Mouse (Mus musculus) megakaryocyte, embryonic 14.5 days (primary cell): ENCODE data around the gene Rnf144b.

Source experiments
- FLI1 ChIP-seq: IDR thresholded peaks from 2 replicates; pipeline ENCODE4 v1.6.1; 2012; ENCODE audit warnings: low read length, inconsistent platforms, mixed read lengths
- GATA1 ChIP-seq: IDR thresholded peaks from 3 replicates; pipeline ENCODE4 v1.6.1; 2012; ENCODE audit warnings: mixed read lengths, low read length, inconsistent platforms, borderline replicate concordance

DNA sequence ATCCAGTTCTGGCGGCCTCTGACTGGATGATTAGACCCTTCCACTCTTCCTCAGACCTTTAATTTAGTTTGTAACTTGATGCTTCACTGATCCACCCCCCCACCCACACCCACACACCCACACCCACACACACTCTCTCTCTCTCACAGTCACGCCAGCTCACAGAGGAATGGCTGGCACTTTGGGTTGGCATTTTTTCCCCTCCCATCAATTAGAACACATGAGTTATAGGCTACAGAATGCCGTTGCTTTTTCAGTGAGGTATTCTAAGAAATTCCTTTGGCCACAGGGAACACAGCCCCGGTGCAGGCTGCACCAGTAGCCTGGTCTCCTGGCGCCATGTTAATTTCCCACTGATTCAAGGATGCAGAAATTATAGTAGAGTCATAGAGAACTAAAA lies 3.1 kb downstream of the Rnf144b start:
- TF ChIP-seq FLI1, result no peak
- no peak for TF ChIP-seq GATA1
